Mouse (Mus musculus): Measurements from ENCODE around the gene Rtn4. TPM values are rescaled to one million over a fixed set of nuclear protein-coding genes. Genes with fewer than 3 reads are reported as not detected.
"Not testable (repeated sequence)": the region's sequence is repeated elsewhere in the genome, so short reads cannot be mapped to it uniquely, and the experiment has no call there.

Rtn4 gene
- polyA plus RNA-seq, 1 experiment from 2014 or later: 63.3 TPM

DNA sequence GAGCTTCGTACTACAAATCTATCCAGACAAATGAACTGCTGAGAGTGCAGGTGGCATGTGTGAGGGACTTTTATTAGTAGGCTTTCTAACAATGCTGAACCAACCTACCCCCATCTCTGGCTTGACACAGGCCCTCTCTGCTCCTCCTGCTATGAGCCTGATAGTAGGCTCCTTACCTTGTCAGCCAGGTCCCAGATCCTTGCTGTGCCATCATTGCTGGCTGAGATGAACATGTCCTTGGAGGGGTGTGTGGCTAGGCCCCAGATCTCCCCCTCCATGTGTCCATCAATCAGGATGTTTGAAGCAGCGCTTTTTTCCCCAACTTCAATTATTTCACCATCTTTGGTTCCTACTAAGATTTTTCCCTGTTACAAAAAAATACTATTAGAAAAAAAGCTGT is 58.3 kb downstream of the Rtn4 start:
- H3K27ac ChIP-seq (replicated peaks): no peak overlapping the region
- H3K9me3 ChIP-seq: no peaks in the 10 kb centered on the region
- H3K27me3 ChIP-seq (replicated peaks; ENCODE audit: low read depth, poor library complexity, severe bottlenecking): no peaks in the 10 kb centered on the region
- 95% methylated on average over 2 of the region's 2 CpGs for WGBS
- no peak overlapping the region for H3K4me3 ChIP-seq
- no peak for DNase-seq (ENCODE audit: low spot score)
- H3K4me1 ChIP-seq: no peaks in the 10 kb centered on the region
- peaks cover 28% of the 10 kb centered on the region for H3K36me3 ChIP-seq (replicated peaks)

DNA sequence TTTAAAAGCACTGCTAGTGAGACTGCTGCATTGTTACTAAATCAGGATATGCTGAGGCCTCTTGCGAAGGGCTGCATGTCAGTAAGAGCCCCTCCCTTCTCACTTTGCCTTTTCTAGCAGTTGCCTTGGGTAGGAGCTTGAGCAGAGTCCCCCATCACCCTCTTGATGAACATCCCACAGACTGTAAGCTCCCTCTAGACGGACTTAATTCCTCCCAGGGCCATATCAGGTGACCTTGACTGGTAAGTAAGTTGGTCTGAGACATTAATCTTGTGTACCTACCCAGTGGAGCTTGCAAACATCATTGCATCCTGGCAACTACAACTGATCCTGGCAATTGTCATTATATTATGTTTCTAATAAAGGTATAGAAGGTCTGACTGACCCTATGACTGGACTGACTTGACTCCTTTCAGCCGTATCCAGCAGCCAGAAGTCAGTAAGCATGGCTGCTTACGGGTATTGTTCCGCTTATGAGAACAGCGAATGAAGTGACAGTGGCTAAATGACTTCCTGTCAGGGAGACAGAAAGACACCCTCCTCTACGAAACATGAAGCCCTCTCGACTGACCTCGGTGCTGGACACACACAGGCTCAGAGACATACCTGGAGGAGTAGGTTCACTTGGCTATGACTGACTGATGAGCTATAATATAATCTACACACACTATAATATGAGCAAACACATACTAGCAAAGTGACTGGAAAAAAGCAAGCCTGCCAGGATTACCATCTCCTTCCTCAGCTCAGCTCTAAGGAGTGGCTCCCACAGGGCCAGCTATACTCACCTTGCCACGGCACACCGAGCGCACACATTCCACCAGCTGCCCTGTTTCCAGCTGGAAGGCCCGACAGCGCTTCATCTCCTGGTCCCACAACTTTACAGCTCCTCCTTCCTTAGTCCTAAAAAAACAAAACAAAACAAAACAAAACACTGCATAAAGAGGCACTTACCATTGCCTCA is 59.2 kb downstream of the Rtn4 start:
- Histone ChIP-seq H3K9me3 (no peaks in the 10 kb centered on the region), H3K4me3 (no peak overlapping the region), H3K27me3 (replicated peaks; ENCODE audit: low read depth, poor library complexity, severe bottlenecking) (no peaks in the 10 kb centered on the region), H3K36me3 (replicated peaks) (peaks cover 19% of the 10 kb centered on the region), H3K4me1 (no peaks in the 10 kb centered on the region), H3K27ac (replicated peaks) (no peak overlapping the region)
- no peak for DNase-seq (ENCODE audit: low spot score)
- WGBS: 89% methylated on average over 14 of the region's 14 CpGs

DNA sequence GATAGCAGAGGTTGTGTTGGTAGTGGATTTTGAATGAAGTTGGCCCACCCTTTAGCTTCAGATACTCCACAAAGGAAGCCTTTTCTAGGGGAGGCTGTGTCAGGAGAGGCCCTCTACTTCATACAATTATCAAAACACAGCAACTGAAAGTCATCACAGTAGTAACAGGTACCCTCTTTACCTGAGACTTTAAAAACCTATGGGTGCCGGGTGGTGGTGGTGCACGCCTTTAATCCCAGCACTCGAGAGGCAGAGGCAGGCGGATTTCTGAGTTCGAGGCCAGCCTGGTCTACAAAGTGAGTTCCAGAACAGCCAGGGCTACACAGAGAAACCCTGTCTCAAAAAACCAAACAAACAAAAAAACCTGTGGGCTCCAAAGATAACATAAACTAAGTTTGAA is 63.3 kb downstream of the Rtn4 start:
- WGBS: 94% methylated on average over 5 of the region's 5 CpGs
- not testable (repeated sequence) for H3K4me1 ChIP-seq; DNase-seq (ENCODE audit: low spot score)

DNA sequence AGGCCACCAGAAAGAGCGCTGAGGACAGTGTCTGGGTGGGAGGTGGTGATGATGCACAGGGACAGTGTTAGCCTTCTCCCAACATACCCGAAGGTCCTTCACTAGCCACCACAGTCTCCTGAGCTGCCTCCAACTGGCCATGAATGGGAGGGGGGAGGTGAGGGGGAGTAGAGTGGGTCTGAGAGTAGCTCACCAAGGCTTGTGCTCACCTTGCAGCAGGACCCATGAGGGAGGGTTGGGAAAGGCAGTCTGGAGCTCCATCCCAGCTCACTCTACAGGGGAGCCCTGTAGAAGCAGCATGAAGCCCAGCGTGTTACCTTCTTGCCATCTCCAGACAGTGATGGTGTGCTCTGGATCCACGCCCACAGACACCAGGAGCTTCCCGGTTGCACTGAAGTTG is 65.9 kb downstream of the Rtn4 start:
- Histone ChIP-seq H3K36me3 (replicated peaks) (no peaks in the 10 kb centered on the region), H3K27ac (replicated peaks) (no peak overlapping the region), H3K4me1 (no peaks in the 10 kb centered on the region), H3K9me3 (no peaks in the 10 kb centered on the region), H3K27me3 (replicated peaks; ENCODE audit: low read depth, poor library complexity, severe bottlenecking) (no peaks in the 10 kb centered on the region), H3K4me3 (no peak overlapping the region)
- 86% methylated on average over 5 of the region's 5 CpGs for WGBS
- DNase-seq (ENCODE audit: low spot score): no peak

More for the DNA sequence above, 63.3 kb downstream of the Rtn4 start:
- not testable (repeated sequence) for H3K36me3 ChIP-seq (replicated peaks); H3K4me3 ChIP-seq; H3K27me3 ChIP-seq (replicated peaks; ENCODE audit: low read depth, poor library complexity, severe bottlenecking); H3K9me3 ChIP-seq; H3K27ac ChIP-seq (replicated peaks)

DNA sequence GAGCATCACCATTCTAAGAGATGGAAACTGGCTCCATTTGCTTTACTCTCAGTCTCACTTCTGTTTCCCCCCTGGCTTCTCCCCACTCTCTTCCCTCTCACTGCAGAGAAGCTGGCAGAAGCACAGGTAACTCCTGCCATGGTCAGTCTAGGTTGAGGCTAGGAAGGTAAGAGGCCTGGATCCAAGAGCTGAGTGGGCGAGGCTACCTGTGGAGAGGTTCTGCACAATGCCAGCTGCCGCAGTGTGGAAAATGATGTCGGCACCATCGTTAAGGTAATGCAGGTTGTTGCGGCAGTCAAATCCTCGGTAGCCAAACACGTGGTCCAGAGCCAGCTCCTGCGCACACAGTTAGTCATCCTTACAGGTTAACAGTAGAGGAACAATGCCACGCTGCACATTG is 68.6 kb downstream of the Rtn4 start:
- WGBS: 93% methylated on average over 9 of the region's 9 CpGs
- H3K36me3 ChIP-seq (replicated peaks): no peaks in the 10 kb centered on the region
- DNase-seq (ENCODE audit: low spot score): no peak
- no peak overlapping the region for H3K27ac ChIP-seq (replicated peaks)
- no peak overlapping the region for H3K4me3 ChIP-seq
- H3K4me1 ChIP-seq: no peaks in the 10 kb centered on the region
- no peaks in the 10 kb centered on the region for H3K27me3 ChIP-seq (replicated peaks; ENCODE audit: low read depth, poor library complexity, severe bottlenecking)
- H3K9me3 ChIP-seq: no peaks in the 10 kb centered on the region

DNA sequence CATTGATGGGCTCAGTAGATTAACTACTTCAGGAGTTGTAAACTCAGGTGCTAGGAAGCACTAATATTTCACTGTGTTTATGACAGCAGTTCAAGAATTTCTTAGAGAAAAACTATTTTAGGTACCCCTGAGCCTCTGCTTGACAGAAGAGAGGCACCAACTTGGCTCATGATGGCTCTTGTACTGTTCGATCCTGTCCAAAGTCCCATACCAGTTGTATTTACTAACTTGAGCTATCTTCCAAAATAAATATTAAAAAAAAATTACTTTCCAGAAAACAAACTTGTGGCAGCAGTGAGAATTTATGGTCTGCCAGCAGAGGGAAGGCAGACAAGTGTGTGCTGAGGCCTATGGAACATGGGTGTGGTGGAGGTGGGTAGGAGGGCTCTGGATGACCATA is 70.0 kb downstream of the Rtn4 start:
- Histone ChIP-seq H3K27me3 (replicated peaks; ENCODE audit: low read depth, poor library complexity, severe bottlenecking) (no peaks in the 10 kb centered on the region), H3K27ac (replicated peaks) (no peak overlapping the region)

DNA sequence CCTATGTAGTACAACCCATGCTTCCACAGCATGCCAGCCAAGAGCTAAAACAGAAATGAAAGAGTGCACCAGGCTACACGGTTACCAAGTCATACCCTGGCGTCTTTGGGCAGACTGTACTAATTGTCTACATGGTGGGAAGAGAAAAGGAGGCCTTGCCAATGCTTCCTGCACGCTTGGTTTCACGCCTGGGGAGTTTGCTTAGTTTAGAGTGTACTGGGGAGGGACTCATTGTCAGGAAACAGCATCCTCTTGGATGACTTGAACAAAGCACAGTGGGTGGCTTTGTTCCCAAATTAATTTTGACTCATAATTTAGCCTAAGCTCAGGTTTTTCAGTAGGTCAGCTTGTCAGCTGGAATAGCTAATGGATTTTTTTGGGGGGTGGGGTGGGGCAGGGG is 72.3 kb downstream of the Rtn4 start:
- no peak for DNase-seq (ENCODE audit: low spot score)
- H3K27ac ChIP-seq (replicated peaks): no peak overlapping the region
- no peaks in the 10 kb centered on the region for H3K4me1 ChIP-seq
- no peak overlapping the region for H3K4me3 ChIP-seq
- H3K27me3 ChIP-seq (replicated peaks; ENCODE audit: low read depth, poor library complexity, severe bottlenecking): no peaks in the 10 kb centered on the region
- 56% methylated on average over 4 of the region's 4 CpGs for WGBS
- no peaks in the 10 kb centered on the region for H3K36me3 ChIP-seq (replicated peaks)
- H3K9me3 ChIP-seq: no peaks in the 10 kb centered on the region

More for the DNA sequence above, 70.0 kb downstream of the Rtn4 start:
- no peak overlapping the region for H3K4me3 ChIP-seq
- H3K4me1 ChIP-seq: no peaks in the 10 kb centered on the region
- DNase-seq (ENCODE audit: low spot score): no peak
- H3K9me3 ChIP-seq: no peaks in the 10 kb centered on the region
- no peaks in the 10 kb centered on the region for H3K36me3 ChIP-seq (replicated peaks)
- WGBS: 93% methylated on average over 1 of the region's 1 CpGs

DNA sequence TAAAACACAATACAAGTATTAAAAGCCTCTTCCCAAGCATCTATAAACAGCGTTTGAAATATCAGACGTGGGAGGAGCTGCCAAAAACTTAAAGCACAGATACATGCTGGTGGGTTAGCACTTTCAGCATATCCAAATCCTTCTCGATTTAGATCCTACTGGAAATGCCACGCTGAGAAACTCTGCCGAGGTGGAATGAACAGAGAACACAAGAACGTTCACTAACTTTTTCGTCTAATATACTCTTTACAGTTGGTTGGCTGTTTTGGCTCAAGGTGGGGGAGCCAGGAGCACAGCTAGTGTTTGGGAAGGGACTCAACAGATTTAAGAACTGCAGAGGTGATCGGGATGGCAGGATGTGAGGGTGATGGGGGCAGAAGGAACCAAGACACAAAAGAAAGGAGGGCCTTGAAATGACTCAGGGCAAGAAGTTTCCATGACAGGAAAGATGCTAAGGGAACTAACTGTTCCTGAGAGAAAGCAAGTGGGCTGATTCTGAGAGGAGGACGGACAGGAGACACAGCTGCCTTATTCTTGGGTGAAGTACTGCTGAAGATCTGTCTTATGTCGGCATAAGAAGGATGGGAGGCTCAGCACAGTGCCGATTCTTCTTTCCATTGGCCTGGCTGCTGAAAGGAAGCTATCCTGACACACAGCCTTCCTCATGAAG is 73.7 kb downstream of the Rtn4 start:
- no peaks in the 10 kb centered on the region; the same call in 1 of the 2 replicates for H3K27me3 ChIP-seq (replicated peaks; ENCODE audit: low read depth, poor library complexity, severe bottlenecking)
- H3K4me3 ChIP-seq: no peak overlapping the region
- WGBS: 82% methylated on average over 11 of the region's 11 CpGs
- DNase-seq (ENCODE audit: low spot score): no peak
- H3K27ac ChIP-seq (replicated peaks): no peak overlapping the region
- no peaks in the 10 kb centered on the region for H3K36me3 ChIP-seq (replicated peaks)
- no peaks in the 10 kb centered on the region for H3K4me1 ChIP-seq
- no peaks in the 10 kb centered on the region for H3K9me3 ChIP-seq

DNA sequence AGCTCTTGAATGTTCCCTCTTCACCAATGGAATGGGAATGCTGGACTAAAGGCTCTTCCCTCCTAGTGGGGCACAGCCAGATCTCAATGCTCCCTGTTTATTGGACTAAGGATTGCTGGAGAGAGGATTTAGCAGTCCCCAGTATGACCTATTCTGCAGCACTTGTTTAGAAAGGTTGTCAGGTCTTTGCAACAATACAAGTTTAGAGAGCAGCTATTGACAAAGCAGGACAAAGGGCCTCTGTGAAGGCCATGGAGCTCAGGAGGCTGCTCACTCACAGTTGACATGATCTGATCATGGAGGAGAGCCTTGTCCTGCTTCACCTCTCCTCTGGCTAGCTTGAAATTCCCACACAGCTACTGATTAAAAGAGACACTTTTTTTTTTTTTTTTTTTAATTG is 75.8 kb downstream of the Rtn4 start:
- Histone ChIP-seq H3K27ac (replicated peaks) (no peak overlapping the region), H3K9me3 (no peaks in the 10 kb centered on the region), H3K27me3 (replicated peaks; ENCODE audit: low read depth, poor library complexity, severe bottlenecking) (no peaks in the 10 kb centered on the region; the same call in 1 of the 2 replicates), H3K4me3 (no peak overlapping the region), H3K4me1 (no peaks in the 10 kb centered on the region), H3K36me3 (replicated peaks) (no peaks in the 10 kb centered on the region)
- DNase-seq (ENCODE audit: low spot score): no peak

DNA sequence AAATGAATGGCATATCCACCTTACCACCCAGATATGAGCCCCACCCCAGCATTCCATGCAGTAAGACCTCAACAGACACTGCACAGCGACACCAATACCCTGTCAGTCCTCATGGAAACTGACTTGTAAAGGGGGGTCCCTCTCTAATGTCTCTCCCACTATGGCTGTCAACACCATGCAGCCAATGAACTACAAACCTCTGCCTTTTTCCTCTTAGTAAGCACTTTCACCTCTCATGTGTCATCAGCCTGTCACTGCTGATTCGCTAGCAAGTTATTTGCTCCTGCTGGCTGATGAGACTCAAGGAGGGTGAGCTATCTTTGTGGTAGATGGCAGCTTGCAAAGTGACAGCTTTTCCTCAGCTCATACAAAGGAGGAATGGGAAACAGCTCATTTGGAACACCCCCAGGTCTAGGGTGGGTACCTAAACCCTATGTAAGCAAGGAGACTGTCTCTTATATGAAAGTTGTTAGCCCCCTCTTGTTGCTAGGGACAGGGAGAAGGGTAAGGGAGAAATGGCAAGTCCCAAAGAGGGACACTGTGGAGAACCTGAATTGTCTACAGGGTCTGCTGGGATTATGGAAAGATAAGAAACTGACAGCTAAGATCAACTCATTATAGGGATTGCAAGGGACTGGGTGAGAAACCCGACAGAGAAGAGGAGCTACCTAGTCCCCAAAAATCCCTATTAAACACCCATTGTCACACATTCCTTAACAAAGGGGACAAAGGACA is 78.1 kb downstream of the Rtn4 start:
- no peak overlapping the region for H3K27ac ChIP-seq (replicated peaks)
- no peak for DNase-seq (ENCODE audit: low spot score)
- H3K36me3 ChIP-seq (replicated peaks): no peaks in the 10 kb centered on the region
- H3K9me3 ChIP-seq: no peaks in the 10 kb centered on the region
- no peaks in the 10 kb centered on the region; the same call in 1 of the 2 replicates for H3K27me3 ChIP-seq (replicated peaks; ENCODE audit: low read depth, poor library complexity, severe bottlenecking)
- peaks cover 4% of the 10 kb centered on the region for H3K4me1 ChIP-seq
- 67% methylated on average over 3 of the region's 3 CpGs for WGBS
- H3K4me3 ChIP-seq: no peak overlapping the region

DNA sequence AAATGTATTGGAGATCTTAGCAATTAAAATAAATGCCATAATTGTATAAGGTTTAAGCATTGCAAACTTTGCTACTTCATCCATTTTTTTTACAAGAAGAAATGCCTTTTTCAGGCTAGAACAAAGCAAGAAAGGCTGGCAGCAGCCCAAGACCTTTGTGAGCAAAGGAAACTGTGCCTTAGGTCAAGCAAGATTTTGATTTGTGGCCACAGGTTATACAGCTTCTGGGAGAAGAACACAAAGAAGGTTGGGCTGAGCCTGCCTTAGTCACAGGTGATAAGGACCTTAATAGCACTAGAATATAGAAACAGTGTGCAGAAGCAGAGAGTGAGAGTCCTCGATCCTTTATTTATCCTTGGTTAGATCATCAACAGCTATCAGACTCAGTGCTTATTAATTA is 79.5 kb downstream of the Rtn4 start:
- peaks cover 4% of the 10 kb centered on the region for H3K4me1 ChIP-seq
- no peaks in the 10 kb centered on the region for H3K9me3 ChIP-seq
- DNase-seq (ENCODE audit: low spot score): no peak
- H3K27me3 ChIP-seq (replicated peaks; ENCODE audit: low read depth, poor library complexity, severe bottlenecking): no peaks in the 10 kb centered on the region; the same call in 1 of the 2 replicates
- no peaks in the 10 kb centered on the region for H3K36me3 ChIP-seq (replicated peaks)
- H3K27ac ChIP-seq (replicated peaks): no peak overlapping the region
- WGBS: 92% methylated on average over 1 of the region's 1 CpGs
- no peak overlapping the region for H3K4me3 ChIP-seq

DNA sequence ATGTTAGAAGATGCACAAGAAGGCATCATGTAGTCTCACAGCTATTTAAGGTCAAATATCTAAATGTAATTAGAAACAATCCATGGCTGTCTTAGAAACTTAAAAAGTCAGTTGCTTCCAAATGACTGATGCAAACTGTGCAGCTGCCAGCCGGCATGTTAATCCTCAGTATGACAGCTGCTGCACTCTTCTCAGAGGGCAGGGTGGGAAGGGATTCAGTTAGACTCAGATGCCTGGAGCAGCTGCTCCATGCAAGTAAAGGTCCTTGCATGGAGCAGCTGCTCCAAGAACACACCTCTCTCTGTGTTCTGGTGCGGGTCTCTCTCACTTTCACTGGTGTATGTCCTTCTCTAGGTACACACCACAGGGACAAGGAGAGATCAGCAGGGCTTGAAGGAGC is 81.5 kb downstream of the Rtn4 start:
- no peaks in the 10 kb centered on the region; the same call in 1 of the 2 replicates for H3K27me3 ChIP-seq (replicated peaks; ENCODE audit: low read depth, poor library complexity, severe bottlenecking)
- WGBS: 46% methylated on average over 2 of the region's 2 CpGs
- H3K27ac ChIP-seq (replicated peaks): no peak overlapping the region
- no peaks in the 10 kb centered on the region for H3K9me3 ChIP-seq
- DNase-seq (ENCODE audit: low spot score): no peak
- H3K36me3 ChIP-seq (replicated peaks): no peaks in the 10 kb centered on the region
- peaks cover 4% of the 10 kb centered on the region for H3K4me1 ChIP-seq
- H3K4me3 ChIP-seq: no peak overlapping the region
